Mouse (Mus musculus) v-Abl transformed pro-B cells (cell line): ENCODE data around the gene Fam205a4.
"Not testable (repeated sequence)": the region's sequence is repeated elsewhere in the genome, so short reads cannot be mapped to it uniquely, and the experiment has no call there.

Source experiments
- in situ Hi-C, 2 experiments: fragments of 400-800 bp; cut with MboI; formaldehyde crosslinking; loops; one replicate each; pipeline ENCODE4 v1.15.1; 2025; ENCODE audit not compliant: unreplicated experiment in 2 of 2

Gene Fam205a4

GRCm38 (mm10) chr4:41965758-41966157 lies at the start of gene Fam205a4:
TSS of gene Fam205a4 (plus strand) at chr4:41966058.
- in situ Hi-C loops: not testable (repeated sequence)

- in situ Hi-C loops: not testable (repeated sequence)
Measured at GRCm38 (mm10) chr4:41941272-41941671, 24.6 kb upstream of the Fam205a4 start, which contains the start of gene Gm20878. TSS of gene Gm20878 (plus strand) at chr4:41941572.
